Mouse (Mus musculus) Patski (cell line): Measurements from ENCODE around the gene Cnr2. TPM values are rescaled to one million over a fixed set of nuclear protein-coding genes. Genes with fewer than 3 reads are reported as not detected.
A peak's percentile ranks its signal among the peaks of the same experiment; 100 is the strongest.

Source experiments
- ATAC-seq: fragments of 100-300 bp; one replicate; pipeline ENCODE4 v1.8.0; 2021
- CTCF ChIA-PET: fragments of 350-600 bp; sonication (Branson Sonifier 250); formaldehyde crosslinking; loops from one replicate; lab custom pipeline; 2022; ENCODE audit warnings: inconsistent platforms; lab: Charles Lee
- POLR2A ChIA-PET: fragments of 350-600 bp; sonication (Branson Sonifier 250); formaldehyde crosslinking; loops from one replicate; lab custom pipeline; 2022; ENCODE audit warnings: antibody characterized with exemption, inconsistent platforms; lab: Charles Lee
- DNase-seq: peaks from one replicate; pipeline ENCODE4 v3.0.0-alpha.2; 2011; ENCODE audit warnings: low read depth, low spot score
- H3K27me3 ChIP-seq: fragments of 371-371 bp; one replicate; pipeline ENCODE4 v1.5.1; 2021
- CTCF ChIP-seq: fragments of 100-300 bp; IDR thresholded peaks from one replicate; pipeline ENCODE4 v1.5.1; 2021
- in situ Hi-C: fragments of 300-500 bp; cut with MboI; formaldehyde crosslinking; loops from 3 replicates; pipeline ENCODE4 v1.11.1; 2018; ENCODE audit warnings: low pct_unique_long_range_greater_than_20kb, mixed read lengths
- polyA plus RNA-seq: library from polyadenylated mRNA; unstranded; gene quantifications from one replicate; pipeline ENCODE4 v1.2.3, GENCODE M21; 2021

Cnr2 gene
- polyA plus RNA-seq, 1 experiment from 2014 or later = 0.03 TPM

DNA sequence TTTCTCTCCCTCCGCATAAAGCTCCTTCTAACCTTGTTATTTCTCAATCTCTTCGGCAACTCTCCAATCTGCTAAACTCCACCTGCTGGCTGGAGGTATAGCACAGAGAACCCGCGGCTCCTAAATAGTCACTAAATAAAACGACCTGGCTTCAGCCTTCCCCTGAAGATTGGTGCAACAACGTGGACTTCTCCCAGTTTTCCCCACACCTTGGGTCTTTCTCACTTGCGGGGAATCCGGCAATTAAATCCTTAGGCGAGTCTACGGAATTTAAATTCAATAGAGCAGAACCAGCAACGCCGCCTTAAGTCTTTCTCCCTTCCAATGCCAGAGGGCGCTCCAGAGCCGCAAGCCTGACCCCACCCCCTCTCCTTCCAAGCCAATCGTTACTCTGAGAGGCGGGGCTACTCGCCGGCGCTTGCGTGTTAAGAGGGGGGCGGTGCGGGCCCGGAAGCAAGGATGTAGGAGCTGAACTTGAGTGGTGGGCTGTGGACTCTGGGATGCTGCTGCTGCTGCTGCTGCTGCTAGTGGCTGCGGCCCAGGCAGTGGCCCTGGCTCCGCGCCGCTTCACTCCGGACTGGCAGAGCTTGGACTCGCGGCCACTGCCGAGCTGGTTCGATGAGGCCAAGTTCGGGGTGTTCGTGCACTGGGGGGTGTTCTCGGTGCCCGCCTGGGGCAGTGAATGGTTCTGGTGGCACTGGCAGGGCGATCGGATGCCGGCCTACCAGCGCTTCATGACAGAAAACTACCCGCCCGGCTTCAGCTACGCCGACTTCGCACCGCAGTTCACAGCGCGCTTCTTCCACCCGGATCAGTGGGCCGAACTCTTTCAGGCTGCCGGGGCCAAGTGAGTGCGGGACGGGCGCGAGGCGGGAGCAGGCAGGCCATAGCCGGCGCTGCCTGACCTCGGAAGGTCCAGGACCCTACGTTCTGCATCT is 25.4 kb downstream of the Cnr2 start, which contains the start of gene Fuca1:
Gene Fuca1 (plus strand): TSS at position 432 of the 938 bp plus-strand sequence.
- H3K27me3 ChIP-seq = no peaks in the 10 kb centered on the region
- TF ChIP-seq CTCF = peak; percentile 85
- ChIA-PET CTCF (interaction anchor here (0.6 to 2.0 kb wide), 12 partner anchors 10 to 220 kb away, joined by 3 to 8 read pairs (median 4); no protein-coding TSS in a partner anchor), POLR2A (no interaction called here)
- peak; percentile 57 for ATAC-seq
- DNase-seq = peak; percentile 47
- in situ Hi-C loops = loop anchor here (25.0 kb wide), 1 partner anchor 408 kb away; no protein-coding TSS in a partner anchor

DNA sequence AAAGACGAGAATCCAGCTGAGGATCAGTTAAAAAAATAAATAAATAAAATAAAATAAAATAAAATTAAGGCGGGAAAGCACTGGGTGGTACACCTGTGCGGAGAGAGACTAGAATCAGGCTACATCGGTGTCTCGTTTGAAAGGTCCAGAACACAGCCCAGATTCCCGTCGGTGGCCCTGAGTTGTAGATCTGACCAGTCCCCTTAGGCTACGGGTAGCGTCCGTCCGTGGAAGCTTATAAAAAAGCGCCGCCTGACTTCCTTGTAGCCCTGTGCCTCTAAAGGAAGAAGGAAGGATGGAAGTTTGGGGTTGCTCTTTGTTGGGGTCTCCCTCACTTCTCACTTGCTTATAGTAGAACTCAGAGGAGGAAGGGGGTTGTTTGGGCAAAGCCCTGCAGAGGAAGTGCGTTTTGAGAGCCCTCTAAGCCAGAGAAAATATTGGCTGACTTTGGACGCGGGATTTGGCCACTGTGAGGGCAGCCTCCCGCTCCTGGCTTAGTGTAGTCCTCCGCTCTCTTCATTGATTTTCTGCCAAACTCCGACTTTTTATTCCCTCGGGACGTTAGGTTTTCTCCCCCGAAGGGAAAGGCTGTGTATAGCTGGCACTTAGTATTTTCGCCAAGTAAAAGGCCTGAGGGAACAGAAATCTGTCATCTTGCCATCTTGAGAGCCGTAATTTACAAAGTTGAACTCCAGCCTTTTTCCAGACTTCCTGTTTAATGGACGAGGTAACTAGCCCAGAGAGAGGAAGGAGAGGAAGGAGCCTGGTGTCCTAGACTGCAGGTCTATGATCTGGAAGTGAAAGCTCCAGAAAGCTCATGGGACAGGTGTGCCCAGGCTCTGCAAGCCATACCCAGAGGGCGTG is 26.3 kb downstream of the Cnr2 start:
- ChIA-PET CTCF (interaction anchor here (0.8 to 2.0 kb wide), 9 partner anchors 11 to 221 kb away, joined by 3 to 8 read pairs (median 4); no protein-coding TSS in a partner anchor), POLR2A (no interaction called here)
- no peaks in the 10 kb centered on the region for H3K27me3 ChIP-seq
- no peak for DNase-seq
- in situ Hi-C loops = loop anchor here (25.0 kb wide), 1 partner anchor 409 kb away; no protein-coding TSS in a partner anchor
- ATAC-seq = peak; percentile 36
- TF ChIP-seq CTCF = no peak

- H3K27me3 ChIP-seq = no peaks in the 10 kb centered on the region
- no peak for TF ChIP-seq CTCF
- DNase-seq (no peak), ATAC-seq (no peak)
- in situ Hi-C loops = loop anchor here (25.0 kb wide), 1 partner anchor 410 kb away; no protein-coding TSS in a partner anchor
- POLR2A ChIA-PET = no interaction called here
- CTCF ChIA-PET = no interaction called here
These were observed 27.0 kb downstream of the Cnr2 start for GRCm38 (mm10) chr4:135922190-135922589.

DNA sequence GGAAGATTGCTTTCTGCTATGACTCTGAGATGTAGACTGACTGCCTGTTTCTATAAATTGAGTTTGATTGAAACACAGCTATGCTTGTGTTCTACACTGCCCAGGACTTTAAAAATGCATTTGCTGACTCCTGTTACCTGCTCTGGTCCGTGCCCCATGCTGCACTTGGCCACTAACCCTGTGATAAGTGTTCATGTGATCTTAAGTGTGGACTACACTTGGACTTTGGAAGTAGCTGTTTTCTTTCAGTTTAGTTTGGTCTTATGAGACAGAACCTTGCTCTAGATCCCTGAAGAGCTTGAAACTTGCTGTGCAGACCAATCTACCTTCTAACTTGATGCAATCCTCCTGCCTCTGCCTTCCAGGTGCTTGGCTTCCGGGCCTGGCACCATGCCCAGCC is 29.2 kb downstream of the Cnr2 start:
- TF ChIP-seq CTCF = no peak
- H3K27me3 ChIP-seq = no peaks in the 10 kb centered on the region
- no peak for ATAC-seq
- no peak for DNase-seq
- POLR2A ChIA-PET = no interaction called here
- in situ Hi-C loops = loop anchor here (25.0 kb wide), 1 partner anchor 412 kb away; no protein-coding TSS in a partner anchor
- CTCF ChIA-PET = no interaction called here

- TF ChIP-seq CTCF = no peak
- ChIA-PET POLR2A (interaction anchor here (0.6 kb wide), 1 partner anchor 12 kb away, joined by 3 read pairs; no protein-coding TSS in a partner anchor), CTCF (no interaction called here)
- in situ Hi-C loops = no loop called here
- H3K27me3 ChIP-seq = no peaks in the 10 kb centered on the region
- ATAC-seq = no peak
- no peak for DNase-seq
These were observed 30.1 kb downstream of the Cnr2 start for GRCm38 (mm10) chr4:135925341-135925740.

DNA sequence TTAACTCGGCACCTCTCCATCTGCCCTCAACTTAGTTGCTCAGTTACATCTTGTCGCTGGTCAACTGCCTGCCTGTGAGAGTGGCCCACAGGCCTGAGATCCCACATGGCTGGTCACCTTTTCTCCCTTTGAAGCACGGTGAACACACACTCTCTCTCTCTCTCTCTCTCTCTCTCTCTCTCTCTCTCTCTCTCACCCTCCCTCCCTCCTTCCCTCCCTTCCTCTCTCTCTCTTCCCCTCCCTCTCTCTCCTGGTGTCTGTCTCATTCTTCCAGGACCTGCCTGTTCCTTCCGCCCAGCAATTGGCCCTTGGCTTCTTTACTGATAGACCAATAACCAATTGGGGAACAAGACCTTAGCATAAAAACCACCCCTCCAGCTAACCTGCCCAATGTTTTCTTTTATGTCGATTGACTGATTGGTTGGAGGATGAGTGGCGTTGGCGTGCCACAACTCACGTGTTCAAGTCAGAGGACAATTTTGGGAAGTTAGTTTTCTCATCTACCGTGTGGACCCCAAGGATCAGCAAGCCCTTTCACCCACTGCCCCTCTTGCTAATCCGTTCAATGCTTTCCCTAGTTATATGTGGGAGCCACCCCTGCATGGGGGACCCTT is 31.1 kb downstream of the Cnr2 start:
- TF ChIP-seq CTCF = no peak
- ChIA-PET POLR2A (no interaction called here), CTCF (no interaction called here)
- in situ Hi-C loops = no loop called here
- DNase-seq (no peak), ATAC-seq (no peak)
- no peaks in the 10 kb centered on the region for H3K27me3 ChIP-seq

DNA sequence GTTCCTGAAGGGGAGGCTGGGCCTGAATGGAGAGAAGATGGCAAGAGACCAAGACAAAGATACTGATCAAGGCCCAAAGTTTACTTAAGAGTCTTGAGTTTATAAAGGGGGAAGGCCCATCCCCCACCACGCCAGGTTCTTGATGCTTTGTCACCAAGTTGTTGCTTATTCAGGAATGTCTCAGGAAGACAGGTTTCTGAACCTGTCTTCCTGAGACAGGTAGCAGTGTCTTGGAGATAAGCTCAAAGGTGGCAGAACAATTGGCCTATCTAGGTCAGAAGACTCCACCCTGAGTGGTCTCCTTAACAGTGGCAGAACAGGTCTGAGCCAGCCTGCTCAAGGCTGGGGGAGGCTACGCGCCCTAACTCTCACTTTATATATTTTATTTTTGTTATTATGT is 31.7 kb downstream of the Cnr2 start:
- ATAC-seq (no peak), DNase-seq (no peak)
- H3K27me3 ChIP-seq = no peaks in the 10 kb centered on the region
- in situ Hi-C loops = no loop called here
- POLR2A ChIA-PET = no interaction called here
- TF ChIP-seq CTCF = no peak
- CTCF ChIA-PET = no interaction called here

- no peaks in the 10 kb centered on the region for H3K27me3 ChIP-seq
- CTCF ChIA-PET = no interaction called here
- DNase-seq = no peak
- ATAC-seq = no peak
- in situ Hi-C loops = no loop called here
- POLR2A ChIA-PET = no interaction called here
- TF ChIP-seq CTCF = no peak
These were observed 33.2 kb downstream of the Cnr2 start for GRCm38 (mm10) chr4:135928376-135928775.

GRCm38 (mm10) chr4:135929405-135929804 is 34.2 kb downstream of the Cnr2 start:
- H3K27me3 ChIP-seq = no peaks in the 10 kb centered on the region
- ChIA-PET CTCF (no interaction called here), POLR2A (no interaction called here)
- DNase-seq (no peak), ATAC-seq (no peak)
- TF ChIP-seq CTCF = no peak
- in situ Hi-C loops = no loop called here

DNA sequence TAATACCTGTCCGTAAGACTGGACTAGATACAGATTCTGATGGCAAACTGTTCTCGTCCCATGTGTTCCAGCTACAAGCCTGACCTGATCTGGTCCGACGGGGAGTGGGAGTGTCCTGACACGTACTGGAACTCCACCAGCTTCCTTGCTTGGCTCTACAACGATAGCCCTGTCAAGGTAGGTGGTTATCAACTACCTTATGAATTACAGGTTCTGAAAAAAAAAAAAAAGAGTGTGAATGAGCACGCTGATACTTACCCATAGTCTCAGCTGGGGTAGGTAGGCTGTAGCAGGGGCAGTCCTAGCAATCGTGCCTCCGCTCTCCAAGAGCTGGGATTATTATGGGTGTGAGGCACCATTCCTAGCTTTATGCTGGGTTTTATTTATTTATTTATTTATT is 34.6 kb downstream of the Cnr2 start:
- in situ Hi-C loops = no loop called here
- POLR2A ChIA-PET = no interaction called here
- ATAC-seq (no peak), DNase-seq (no peak)
- CTCF ChIA-PET = no interaction called here
- TF ChIP-seq CTCF = no peak
- no peaks in the 10 kb centered on the region for H3K27me3 ChIP-seq
